Mouse (Mus musculus): ENCODE results near the gene Gm38431.

Gm38431 gene

GRCm38 (mm10) chr9:21091707-21092320, at the start of gene Gm38431, which contains the start of gene Raver1:
Gene Gm38431, minus strand, starts transcription at chr9:21091997.
Gene Raver1, minus strand, starts transcription at chr9:21092008.
- peak; percentile 97 to 98 for DNase-seq (ENCODE audit: low spot score in 2 of 2)

- DNase-seq (ENCODE audit: low spot score in 2 of 2), result no peak
These were observed 46.6 kb upstream of the Gm38431 start for GRCm38 (mm10) chr9:21138386-21138785.

GRCm38 (mm10) chr9:21137229-21137628, 45.4 kb upstream of the Gm38431 start:
- DNase-seq (ENCODE audit: low spot score in 2 of 2), result no peak

- DNase-seq (ENCODE audit: low spot score in 2 of 2), result no peak
These were observed 44.6 kb upstream of the Gm38431 start for GRCm38 (mm10) chr9:21136401-21136800.

GRCm38 (mm10) chr9:21135941-21136381, 44.2 kb upstream of the Gm38431 start:
- no peak for DNase-seq (ENCODE audit: low spot score in 2 of 2)

- DNase-seq (ENCODE audit: low spot score in 2 of 2), result no peak
These were observed 43.6 kb upstream of the Gm38431 start for GRCm38 (mm10) chr9:21135329-21135890.

- no peak for DNase-seq (ENCODE audit: low spot score in 2 of 2)
These were observed 43.0 kb upstream of the Gm38431 start for GRCm38 (mm10) chr9:21134595-21135328.

GRCm38 (mm10) chr9:21133064-21133707, 41.4 kb upstream of the Gm38431 start:
- no peak for DNase-seq (ENCODE audit: low spot score in 2 of 2)

- no peak for DNase-seq (ENCODE audit: low spot score in 2 of 2)
These were observed 40.4 kb upstream of the Gm38431 start for GRCm38 (mm10) chr9:21132102-21132775.

- peak; percentile 88 for DNase-seq (ENCODE audit: low spot score in 2 of 2)
These were observed 39.5 kb upstream of the Gm38431 start, which contains the start of gene Tyk2 for GRCm38 (mm10) chr9:21131059-21131956. Gene Tyk2, minus strand, starts transcription at chr9:21131243.

- DNase-seq (ENCODE audit: low spot score in 2 of 2), result no peak
These were observed 34.4 kb upstream of the Gm38431 start for GRCm38 (mm10) chr9:21126259-21126627.

GRCm38 (mm10) chr9:21125502-21126258, 33.9 kb upstream of the Gm38431 start:
- no peak for DNase-seq (ENCODE audit: low spot score in 2 of 2)

- no peak for DNase-seq (ENCODE audit: low spot score in 2 of 2)
These were observed 33.0 kb upstream of the Gm38431 start for GRCm38 (mm10) chr9:21124837-21125236.

- no peak for DNase-seq (ENCODE audit: low spot score in 2 of 2)
These were observed 29.7 kb upstream of the Gm38431 start for GRCm38 (mm10) chr9:21121483-21121882.

- DNase-seq (ENCODE audit: low spot score in 2 of 2), result no peak
These were observed 25.3 kb upstream of the Gm38431 start for GRCm38 (mm10) chr9:21117073-21117472.

- DNase-seq (ENCODE audit: low spot score in 2 of 2), result no peak
These were observed 23.3 kb upstream of the Gm38431 start for GRCm38 (mm10) chr9:21115105-21115504.

GRCm38 (mm10) chr9:21114190-21114589, 22.4 kb upstream of the Gm38431 start:
- no peak for DNase-seq (ENCODE audit: low spot score in 2 of 2)

GRCm38 (mm10) chr9:21113751-21114150, 22.0 kb upstream of the Gm38431 start:
- no peak for DNase-seq (ENCODE audit: low spot score in 2 of 2)

GRCm38 (mm10) chr9:21107607-21108237, 15.9 kb upstream of the Gm38431 start:
- DNase-seq (ENCODE audit: low spot score in 2 of 2), result no peak

Data from urinary bladder, postnatal 4 days (tissue).